Mouse (Mus musculus): Measurements from ENCODE around the gene Drd1. TPM values are rescaled to one million over a fixed set of nuclear protein-coding genes. Genes with fewer than 3 reads are reported as not detected.

The Drd1 gene
- 4.8 and 16.2 TPM in 2 replicates for polyA plus RNA-seq (2012; rRNA removed)

DNA sequence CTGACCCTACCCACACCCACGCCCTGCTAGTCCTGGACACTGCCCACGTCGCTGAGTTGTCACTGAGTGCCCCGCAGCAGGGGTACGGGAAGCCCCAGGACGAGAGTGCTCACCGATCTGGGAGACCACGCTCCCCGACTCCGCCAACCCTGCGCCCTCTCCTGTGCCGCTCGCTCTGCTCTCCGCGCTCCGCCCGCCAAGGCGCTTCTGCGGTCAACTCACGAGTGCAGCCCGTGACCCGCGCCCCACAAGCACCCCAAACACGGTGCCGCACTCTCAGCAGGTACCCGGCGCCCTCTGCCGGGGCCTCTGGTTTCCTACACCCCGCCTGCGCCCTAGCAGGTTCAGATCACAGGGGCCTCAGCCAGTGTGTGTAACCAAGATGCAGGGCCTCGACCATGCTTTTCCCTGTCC, at the start of gene Drd1:
Gene Drd1, minus strand, starts transcription at position 258 of the 414 bp plus-strand sequence.
- peak within 1 kb of the TSS; percentile 68 for H3K4me3 ChIP-seq (ENCODE audit: insufficient read depth, low read length)
- H3K4me1 ChIP-seq (ENCODE audit: control insufficient read depth, insufficient read depth, low read length): no peaks in the 10 kb centered on the region
- TF ChIP-seq POLR2A (IDR thresholded peaks at IDR 0.05; ENCODE audit: extremely low read depth, insufficient read depth, low read length) (no peak), CTCF (IDR thresholded peaks at IDR 0.05; ENCODE audit: extremely low read depth, insufficient read depth, low read length) (peak; percentile 51)
- H3K27ac ChIP-seq (ENCODE audit: insufficient read depth, low read length): peak within 1 kb of the TSS; percentile 69

DNA sequence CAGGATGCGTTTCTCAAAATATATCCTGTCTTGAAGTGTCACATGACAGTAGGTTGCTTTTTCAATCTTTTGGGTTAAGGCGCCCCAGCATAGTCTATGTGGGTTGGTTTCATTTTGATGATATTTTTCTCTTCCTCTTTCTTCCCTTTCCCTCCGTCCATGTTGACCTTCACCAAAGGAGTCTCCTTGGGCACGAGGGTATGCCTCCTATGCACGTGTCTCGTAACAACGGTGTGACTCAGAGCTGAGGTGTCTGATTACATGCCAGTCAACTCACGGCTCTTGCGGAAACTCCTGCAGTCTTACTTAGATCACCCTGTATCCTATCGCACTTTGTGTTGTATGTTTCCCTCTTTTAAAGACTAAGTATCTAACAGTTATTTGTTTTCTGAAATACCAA, 48.4 kb upstream of the Drd1 start:
- H3K4me3 ChIP-seq (ENCODE audit: insufficient read depth, low read length): no peak overlapping the region
- H3K4me1 ChIP-seq (ENCODE audit: control insufficient read depth, insufficient read depth, low read length): peaks cover 16% of the 10 kb centered on the region
- no peak for TF ChIP-seq POLR2A (IDR thresholded peaks at IDR 0.05; ENCODE audit: extremely low read depth, insufficient read depth, low read length)
- TF ChIP-seq CTCF (IDR thresholded peaks at IDR 0.05; ENCODE audit: extremely low read depth, insufficient read depth, low read length): no peak

DNA sequence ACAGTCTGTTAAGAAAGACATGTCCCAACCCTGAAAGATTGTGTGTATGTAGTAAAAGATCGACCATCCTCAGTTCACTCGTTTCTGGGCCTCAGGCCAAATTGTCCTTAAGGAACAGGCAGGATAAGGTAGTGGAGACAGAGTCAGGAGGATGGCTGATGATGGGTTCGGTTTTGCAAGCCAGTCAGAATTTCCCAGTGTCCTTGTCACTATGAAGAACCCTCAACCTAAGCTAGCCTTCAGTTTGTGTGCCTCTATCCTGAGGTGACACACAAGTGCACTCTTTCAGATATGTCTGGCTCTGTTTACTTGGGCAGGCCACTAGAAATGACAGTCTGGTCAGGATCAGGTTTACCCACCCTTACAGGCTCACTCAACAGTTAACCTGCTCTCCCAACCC, 47.8 kb upstream of the Drd1 start:
- no peak overlapping the region for H3K27ac ChIP-seq (ENCODE audit: insufficient read depth, low read length)
- H3K4me3 ChIP-seq (ENCODE audit: insufficient read depth, low read length): no peak overlapping the region
- TF ChIP-seq POLR2A (IDR thresholded peaks at IDR 0.05; ENCODE audit: extremely low read depth, insufficient read depth, low read length) (no peak), CTCF (IDR thresholded peaks at IDR 0.05; ENCODE audit: extremely low read depth, insufficient read depth, low read length) (no peak)
- peaks cover 16% of the 10 kb centered on the region for H3K4me1 ChIP-seq (ENCODE audit: control insufficient read depth, insufficient read depth, low read length)

More for the DNA sequence above, 48.4 kb upstream of the Drd1 start:
- no peak overlapping the region for H3K27ac ChIP-seq (ENCODE audit: insufficient read depth, low read length)

DNA sequence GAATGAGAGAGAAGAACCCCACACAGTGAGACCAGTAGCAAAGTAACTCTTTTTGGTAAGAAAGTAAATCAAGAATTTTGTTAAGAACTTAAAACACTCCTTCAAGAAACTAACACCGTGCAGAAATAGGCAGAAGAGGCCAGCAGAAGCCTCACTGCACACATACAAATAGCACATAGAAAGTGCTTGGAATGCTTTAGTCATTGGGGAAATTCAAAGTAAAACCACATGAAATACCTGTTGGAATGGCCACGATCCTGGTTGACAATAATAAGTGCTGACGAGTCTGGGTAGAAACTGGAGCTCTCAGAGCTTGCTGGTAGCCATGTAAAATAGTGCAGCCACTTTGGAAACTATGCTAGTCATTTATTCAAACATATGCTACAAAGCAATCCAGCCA, 46.6 kb upstream of the Drd1 start:
- no peak overlapping the region for H3K4me3 ChIP-seq (ENCODE audit: insufficient read depth, low read length)
- TF ChIP-seq POLR2A (IDR thresholded peaks at IDR 0.05; ENCODE audit: extremely low read depth, insufficient read depth, low read length): no peak
- no peak for TF ChIP-seq CTCF (IDR thresholded peaks at IDR 0.05; ENCODE audit: extremely low read depth, insufficient read depth, low read length)
- no peak overlapping the region for H3K27ac ChIP-seq (ENCODE audit: insufficient read depth, low read length)
- H3K4me1 ChIP-seq (ENCODE audit: control insufficient read depth, insufficient read depth, low read length): peaks cover 16% of the 10 kb centered on the region

DNA sequence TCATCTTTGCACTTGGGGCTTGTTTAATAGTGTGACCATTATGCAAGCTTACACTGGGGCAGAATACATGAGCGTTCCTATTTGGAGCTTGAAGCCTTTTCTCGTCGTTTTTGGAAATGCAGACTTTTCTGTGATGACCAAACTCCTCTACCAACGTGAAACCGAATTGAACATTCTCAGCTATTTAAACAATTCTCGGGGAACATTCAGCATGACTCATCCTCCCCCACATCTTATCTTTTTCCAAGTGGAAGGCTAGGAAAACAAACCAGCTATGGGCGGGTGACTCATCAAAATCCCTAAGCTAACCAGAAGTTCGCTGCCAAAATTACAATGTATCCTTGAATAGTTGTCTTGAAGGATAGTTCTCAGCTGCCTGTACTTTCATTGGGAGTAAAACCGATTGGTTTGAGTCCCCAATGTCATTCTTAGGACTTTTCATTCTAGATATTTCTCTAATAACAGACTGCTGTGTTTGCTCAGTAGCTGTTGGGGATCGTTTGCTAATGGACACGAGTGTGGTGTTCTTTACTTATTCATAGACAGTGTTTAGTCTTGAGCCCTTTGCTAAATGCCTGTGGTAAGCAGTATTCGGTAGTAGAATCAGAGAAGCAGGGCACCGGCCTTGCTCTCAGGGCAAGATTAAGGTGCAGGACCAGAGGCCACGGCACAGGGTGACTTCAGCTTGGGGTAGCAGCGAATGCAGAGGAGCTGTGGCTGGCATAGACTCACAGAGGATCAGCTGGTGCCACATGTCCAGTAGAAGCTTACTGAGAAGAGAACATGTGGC, 45.7 kb upstream of the Drd1 start:
- H3K27ac ChIP-seq (ENCODE audit: insufficient read depth, low read length): peak overlapping the region; percentile 94
- H3K4me1 ChIP-seq (ENCODE audit: control insufficient read depth, insufficient read depth, low read length): peaks cover 16% of the 10 kb centered on the region
- TF ChIP-seq CTCF (IDR thresholded peaks at IDR 0.05; ENCODE audit: extremely low read depth, insufficient read depth, low read length): no peak
- TF ChIP-seq POLR2A (IDR thresholded peaks at IDR 0.05; ENCODE audit: extremely low read depth, insufficient read depth, low read length): no peak
- no peak overlapping the region for H3K4me3 ChIP-seq (ENCODE audit: insufficient read depth, low read length)

DNA sequence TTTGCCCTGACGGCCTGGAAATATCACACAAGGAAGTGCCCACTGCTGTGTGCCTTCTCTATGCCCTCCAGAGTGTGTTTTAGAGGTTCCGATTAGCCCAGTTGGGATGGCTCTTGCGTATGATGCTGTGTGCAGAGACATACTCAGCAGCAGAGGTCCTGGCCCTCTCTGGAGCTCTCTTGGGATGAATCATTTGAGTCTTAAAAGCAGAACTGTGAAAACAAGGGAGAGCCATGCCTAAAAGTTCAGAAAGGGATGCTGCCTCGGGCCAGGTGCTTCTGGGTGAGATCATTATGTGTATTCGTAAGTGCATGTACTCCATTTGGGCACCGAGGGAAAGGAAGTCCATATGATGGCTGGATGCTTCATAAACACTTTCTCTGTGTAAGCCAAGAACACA, 42.3 kb upstream of the Drd1 start:
- no peak for TF ChIP-seq CTCF (IDR thresholded peaks at IDR 0.05; ENCODE audit: extremely low read depth, insufficient read depth, low read length)
- no peak for TF ChIP-seq POLR2A (IDR thresholded peaks at IDR 0.05; ENCODE audit: extremely low read depth, insufficient read depth, low read length)
- Histone ChIP-seq H3K27ac (ENCODE audit: insufficient read depth, low read length) (no peak overlapping the region), H3K4me3 (ENCODE audit: insufficient read depth, low read length) (no peak overlapping the region), H3K4me1 (ENCODE audit: control insufficient read depth, insufficient read depth, low read length) (peaks cover 18% of the 10 kb centered on the region)

DNA sequence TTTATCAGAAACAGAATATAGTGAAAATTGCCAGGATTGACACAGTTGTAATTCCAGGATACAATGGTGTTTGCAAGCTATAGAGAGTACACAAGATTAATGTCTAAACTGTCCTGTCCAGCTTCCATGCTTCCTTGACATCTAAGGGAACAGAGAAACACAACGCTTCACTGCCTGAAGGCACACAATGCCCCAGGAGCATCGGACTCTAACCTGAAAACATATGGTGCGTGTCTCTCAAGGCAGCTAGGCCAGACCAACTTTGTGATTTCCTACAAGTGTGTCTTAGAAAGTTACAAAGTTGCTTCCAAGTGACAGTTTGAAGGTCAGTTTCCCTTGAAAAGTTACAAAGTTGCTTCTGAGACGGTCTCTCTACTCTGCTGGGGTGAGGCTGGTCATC, 41.7 kb upstream of the Drd1 start:
- no peak overlapping the region for H3K4me3 ChIP-seq (ENCODE audit: insufficient read depth, low read length)
- H3K4me1 ChIP-seq (ENCODE audit: control insufficient read depth, insufficient read depth, low read length): peaks cover 18% of the 10 kb centered on the region
- H3K27ac ChIP-seq (ENCODE audit: insufficient read depth, low read length): no peak overlapping the region
- TF ChIP-seq POLR2A (IDR thresholded peaks at IDR 0.05; ENCODE audit: extremely low read depth, insufficient read depth, low read length) (no peak), CTCF (IDR thresholded peaks at IDR 0.05; ENCODE audit: extremely low read depth, insufficient read depth, low read length) (no peak)

DNA sequence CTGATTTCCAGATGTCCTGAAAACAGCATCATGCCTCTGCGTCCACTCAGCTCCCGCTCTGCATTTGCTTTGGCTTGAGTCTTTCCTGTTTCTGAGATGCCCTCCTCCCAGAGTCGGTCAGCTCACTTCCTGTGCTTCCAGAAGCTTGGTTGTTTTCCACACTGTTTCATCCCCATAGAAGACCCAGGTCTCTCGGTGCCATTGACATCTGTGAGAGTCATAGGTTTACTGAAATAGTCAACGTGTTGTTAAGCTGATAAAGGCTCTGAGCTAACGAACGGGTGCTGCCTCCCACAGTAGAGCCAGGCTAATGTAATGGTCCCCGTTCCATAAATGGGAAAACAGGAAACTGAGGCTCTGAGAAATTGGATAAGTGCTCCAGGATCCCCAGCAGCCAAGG, 40.2 kb upstream of the Drd1 start:
- TF ChIP-seq CTCF (IDR thresholded peaks at IDR 0.05; ENCODE audit: extremely low read depth, insufficient read depth, low read length): no peak
- TF ChIP-seq POLR2A (IDR thresholded peaks at IDR 0.05; ENCODE audit: extremely low read depth, insufficient read depth, low read length): no peak
- peaks cover 14% of the 10 kb centered on the region for H3K4me1 ChIP-seq (ENCODE audit: control insufficient read depth, insufficient read depth, low read length)
- H3K4me3 ChIP-seq (ENCODE audit: insufficient read depth, low read length): no peak overlapping the region
- no peak overlapping the region for H3K27ac ChIP-seq (ENCODE audit: insufficient read depth, low read length)

DNA sequence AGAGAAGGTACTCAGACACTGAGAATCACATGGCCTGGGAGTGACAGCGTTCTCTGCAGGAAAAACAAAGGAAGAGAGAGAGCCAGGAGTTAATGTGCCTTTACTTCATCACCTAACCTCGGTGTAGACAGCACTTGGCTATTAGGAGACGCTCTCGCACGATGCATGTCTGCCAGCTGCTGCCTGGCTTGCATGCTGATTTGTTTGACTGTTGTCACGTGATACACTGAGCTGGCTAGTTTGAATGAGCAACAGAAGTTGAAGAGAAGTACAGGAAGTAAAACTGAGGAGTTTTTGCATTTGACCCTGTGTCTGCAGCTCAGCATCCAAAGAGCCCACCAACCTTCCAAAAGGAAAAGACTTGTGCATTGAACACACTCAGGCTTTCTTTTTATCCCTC, 39.5 kb upstream of the Drd1 start:
- H3K4me3 ChIP-seq (ENCODE audit: insufficient read depth, low read length): no peak overlapping the region
- TF ChIP-seq POLR2A (IDR thresholded peaks at IDR 0.05; ENCODE audit: extremely low read depth, insufficient read depth, low read length): no peak
- TF ChIP-seq CTCF (IDR thresholded peaks at IDR 0.05; ENCODE audit: extremely low read depth, insufficient read depth, low read length): no peak
- H3K4me1 ChIP-seq (ENCODE audit: control insufficient read depth, insufficient read depth, low read length): peaks cover 10% of the 10 kb centered on the region
- no peak overlapping the region for H3K27ac ChIP-seq (ENCODE audit: insufficient read depth, low read length)

DNA sequence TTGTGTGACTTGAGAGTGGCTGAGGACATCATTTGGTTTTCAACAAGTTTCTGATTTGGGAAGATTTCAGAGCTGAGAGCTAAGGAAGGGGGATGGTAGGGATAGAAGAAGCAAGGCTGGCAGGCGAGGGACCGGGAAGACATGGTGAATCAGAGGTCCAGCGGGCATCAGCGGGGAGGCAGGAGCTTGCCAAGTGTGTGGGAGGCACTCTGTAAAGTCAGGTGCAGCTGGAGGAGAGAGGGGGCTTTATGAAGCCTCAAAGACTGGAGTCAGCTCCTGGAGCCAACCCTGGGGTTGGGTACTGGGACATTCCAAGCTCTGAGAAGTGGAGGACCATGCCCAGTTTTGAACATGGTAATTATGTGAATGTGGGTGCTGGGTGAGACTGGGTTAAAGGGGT, 38.8 kb upstream of the Drd1 start:
- peaks cover 4% of the 10 kb centered on the region; the same call in 1 of the 2 replicates for H3K4me1 ChIP-seq (ENCODE audit: control insufficient read depth, insufficient read depth, low read length)
- H3K4me3 ChIP-seq (ENCODE audit: insufficient read depth, low read length): no peak overlapping the region
- no peak overlapping the region for H3K27ac ChIP-seq (ENCODE audit: insufficient read depth, low read length)
- TF ChIP-seq CTCF (IDR thresholded peaks at IDR 0.05; ENCODE audit: extremely low read depth, insufficient read depth, low read length) (no peak), POLR2A (IDR thresholded peaks at IDR 0.05; ENCODE audit: extremely low read depth, insufficient read depth, low read length) (no peak)

Data from cortical plate, adult 2 months (tissue).